Mouse (Mus musculus) kidney, postnatal 14 days (tissue): ENCODE data around the gene Commd7.

Experiments used
- DNase-seq: peaks from one replicate; pipeline ENCODE4 v3.0.0; 2022; ENCODE audit warnings: mixed read lengths

Gene Commd7

GRCm38 (mm10) chr2:153584396-153584795 lies 48.2 kb downstream of the Commd7 start:
- no peak for DNase-seq

DNA sequence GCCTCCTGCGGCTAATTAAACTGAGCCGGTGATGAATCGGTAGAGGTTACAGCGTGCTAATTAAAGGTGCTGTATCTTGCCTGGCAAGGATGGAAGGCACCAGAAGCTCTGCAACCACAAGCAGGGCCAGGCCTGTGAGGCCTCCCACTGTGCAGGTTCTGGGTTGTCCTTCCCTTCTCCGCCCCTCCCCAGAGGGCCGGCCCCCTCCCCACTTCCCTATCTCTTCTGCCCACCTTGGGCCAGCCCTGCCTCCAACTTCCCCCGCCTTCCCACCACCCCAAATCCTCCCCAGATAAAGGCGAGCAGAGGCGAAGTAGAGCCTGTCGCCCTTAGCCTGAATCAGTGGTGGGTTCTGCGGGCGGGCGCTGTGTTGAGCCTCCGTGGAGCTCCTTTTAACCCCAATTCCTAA lies 48.9 kb downstream of the Commd7 start:
- no peak for DNase-seq

- DNase-seq: no peak
Observed at GRCm38 (mm10) chr2:153582876-153583585, 49.5 kb downstream of the Commd7 start.

GRCm38 (mm10) chr2:153581416-153581815 lies 51.2 kb downstream of the Commd7 start:
- no peak for DNase-seq

- no peak for DNase-seq
Observed at GRCm38 (mm10) chr2:153580458-153580985, 52.1 kb downstream of the Commd7 start.

GRCm38 (mm10) chr2:153580042-153580441 lies 52.5 kb downstream of the Commd7 start:
- DNase-seq: no peak

GRCm38 (mm10) chr2:153577122-153577521 lies 55.5 kb downstream of the Commd7 start:
- no peak for DNase-seq

GRCm38 (mm10) chr2:153576150-153576549 lies 56.4 kb downstream of the Commd7 start:
- DNase-seq: no peak

GRCm38 (mm10) chr2:153575554-153575953 lies 57.0 kb downstream of the Commd7 start:
- DNase-seq: no peak

GRCm38 (mm10) chr2:153573101-153573500 lies 59.5 kb downstream of the Commd7 start:
- DNase-seq: no peak

- DNase-seq: no peak
Observed at GRCm38 (mm10) chr2:153568541-153568940, 64.0 kb downstream of the Commd7 start.

- no peak for DNase-seq
Observed at GRCm38 (mm10) chr2:153568013-153568412, 64.6 kb downstream of the Commd7 start.
